Mouse (Mus musculus) thymus, postnatal 36 days (tissue): ENCODE data around the gene Gm35315.
A peak's percentile ranks its signal among the peaks of the same experiment; 100 is the strongest.
"Not testable (repeated sequence)": the region's sequence is repeated elsewhere in the genome, so short reads cannot be mapped to it uniquely, and the experiment has no call there.

ENCODE experiments used
- DNase-seq, 2 experiments: peaks; one replicate each; pipeline ENCODE4 v3.0.0; 2022; ENCODE audit warnings: mixed read lengths in 2 of 2

The Gm35315 gene

DNA sequence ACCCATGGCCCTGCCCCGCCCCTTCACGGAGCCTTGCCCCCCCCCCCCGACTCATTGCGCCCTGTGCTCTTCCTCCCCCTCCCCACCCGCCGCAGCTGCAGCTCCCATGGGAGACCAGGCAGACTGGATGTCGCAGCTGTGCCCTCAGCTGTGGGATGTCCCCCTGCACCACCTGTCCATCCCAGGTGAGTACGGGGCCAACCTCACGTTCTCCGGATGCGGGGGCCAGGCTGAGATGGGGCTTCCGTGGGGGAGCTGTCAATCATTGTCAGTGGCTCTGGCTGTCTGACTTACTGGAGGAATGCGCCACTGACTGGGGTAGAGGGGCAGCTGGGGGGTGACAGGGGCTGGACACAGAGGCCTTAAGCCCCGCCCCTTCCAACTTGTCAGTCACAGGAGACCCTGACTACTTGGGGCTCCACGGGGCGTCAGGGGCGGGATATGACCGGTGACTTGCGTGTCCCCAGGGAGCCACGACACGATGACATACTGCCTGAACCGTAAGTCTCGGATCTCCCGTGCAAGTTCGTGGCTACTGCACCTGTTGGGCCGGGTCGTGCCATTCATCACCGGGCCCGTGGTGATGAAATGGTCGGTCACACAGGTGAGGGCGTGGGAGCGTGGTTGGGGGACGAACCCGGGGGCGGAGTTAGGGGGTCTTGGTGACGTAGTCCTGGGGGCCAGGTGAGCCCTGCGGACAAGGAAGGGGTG lies 6.9 kb upstream of the Gm35315 start:
- DNase-seq = peak; percentile 53 to 72

GRCm38 (mm10) chr5:110099656-110100580 lies 5.7 kb upstream of the Gm35315 start, which contains the start of gene Plcxd1:
TSS of gene Plcxd1 (plus strand) at chr5:110099969.
- peak in 1 of 2 experiments; percentile 47 for DNase-seq

DNA sequence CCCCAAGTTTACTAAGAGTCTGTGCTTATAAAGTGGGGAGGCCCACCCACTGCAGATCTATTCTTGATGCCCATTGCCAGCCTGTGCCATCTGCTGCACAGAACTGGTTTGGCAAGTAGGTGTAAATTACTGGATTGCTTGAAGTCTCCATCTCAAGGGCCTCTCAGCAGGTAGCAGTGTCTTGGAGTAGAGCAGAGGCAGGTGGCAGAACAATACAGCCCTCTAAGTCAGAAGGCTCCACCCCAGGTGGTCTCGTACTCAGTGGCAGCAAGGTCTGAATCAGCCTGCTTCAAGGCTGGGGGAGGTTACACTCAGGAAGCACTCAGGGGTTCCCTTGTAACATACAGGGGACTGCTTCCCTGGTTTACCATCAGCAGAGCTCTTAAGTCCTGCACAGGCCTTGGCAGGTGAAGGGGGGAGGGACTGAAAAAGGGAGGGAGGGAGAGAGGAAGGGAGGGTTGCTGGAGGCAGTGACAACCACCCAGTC lies 4.8 kb upstream of the Gm35315 start:
- DNase-seq = peak in 1 of 2 experiments; percentile 51

GRCm38 (mm10) chr5:110094847-110095213 lies 610 bp upstream of the Gm35315 start:
- DNase-seq = no peak

DNA sequence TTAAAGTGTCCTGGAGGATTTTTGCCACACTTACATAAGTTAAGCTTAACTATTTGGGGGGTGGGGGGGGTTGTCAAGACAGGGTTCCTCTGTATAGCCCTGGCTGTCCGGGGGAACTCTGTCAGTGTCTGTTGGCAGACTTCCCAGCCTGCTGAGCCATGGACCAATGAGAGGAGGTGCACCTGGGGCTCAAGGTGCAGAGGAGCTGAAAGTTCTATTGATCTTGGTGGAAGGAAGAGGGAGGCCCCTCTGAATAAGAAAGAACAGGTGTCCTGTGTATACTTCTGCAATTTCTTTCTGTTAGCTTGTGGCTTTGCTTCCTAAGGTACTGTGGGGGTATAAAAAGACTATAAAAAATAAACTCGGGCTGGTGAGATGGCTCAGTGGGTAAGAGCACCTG lies 2.7 kb downstream of the Gm35315 start:
- peak in 1 of 2 experiments; percentile 73 for DNase-seq

DNA sequence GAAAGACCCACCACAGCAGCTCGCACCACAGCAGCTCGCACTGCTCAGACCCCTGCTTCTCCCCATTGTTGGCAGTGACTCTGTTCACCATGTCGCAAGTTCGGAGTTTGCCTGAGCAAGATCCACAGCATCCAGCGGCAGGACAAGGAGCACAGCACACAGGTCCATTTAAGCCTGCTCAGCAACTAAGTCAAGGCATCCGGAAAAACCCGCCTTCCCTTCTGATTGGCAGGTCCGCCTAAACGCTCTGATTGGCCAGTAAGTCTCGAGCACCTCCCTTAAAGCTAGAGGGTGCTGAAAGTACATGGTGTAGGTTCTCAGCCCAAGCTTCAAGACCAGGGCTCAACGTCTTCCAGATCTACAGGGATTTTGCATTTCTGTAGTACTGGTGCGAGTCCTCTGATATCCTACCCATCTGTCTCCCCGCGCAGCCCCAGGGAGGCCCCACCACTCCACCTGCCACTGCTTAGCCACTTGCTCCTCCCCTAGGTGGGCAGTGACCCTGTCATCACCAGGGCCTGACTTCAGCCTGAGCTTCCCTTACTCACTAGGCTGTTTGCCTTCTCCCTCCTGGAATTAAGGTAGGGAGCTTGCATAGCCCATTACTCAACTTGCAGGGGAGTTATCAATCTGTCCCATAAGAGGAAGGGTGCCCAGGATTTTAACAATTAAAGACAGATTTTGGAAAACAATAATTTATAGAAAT lies 7.9 kb downstream of the Gm35315 start:
- DNase-seq = no peak

DNA sequence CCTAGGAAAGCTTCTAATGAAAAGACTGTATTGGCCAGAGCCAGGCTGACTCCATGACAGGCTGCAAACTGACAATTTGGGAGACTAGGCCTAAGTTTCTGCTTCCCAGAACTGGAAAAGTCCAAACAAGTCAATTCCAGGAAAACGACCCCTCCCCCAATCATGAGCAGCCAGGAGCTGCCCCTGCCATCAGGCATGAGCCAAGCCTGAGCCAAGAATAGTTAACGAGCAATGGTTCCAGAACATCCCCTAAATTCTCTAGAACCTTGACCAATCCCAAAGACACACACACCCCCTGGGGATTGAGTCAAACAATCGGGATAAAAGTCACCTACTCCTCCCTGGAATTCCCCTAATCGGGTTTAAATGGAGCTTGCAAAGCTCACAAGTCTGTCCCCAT lies 11.3 kb downstream of the Gm35315 start:
- no peak for DNase-seq

DNA sequence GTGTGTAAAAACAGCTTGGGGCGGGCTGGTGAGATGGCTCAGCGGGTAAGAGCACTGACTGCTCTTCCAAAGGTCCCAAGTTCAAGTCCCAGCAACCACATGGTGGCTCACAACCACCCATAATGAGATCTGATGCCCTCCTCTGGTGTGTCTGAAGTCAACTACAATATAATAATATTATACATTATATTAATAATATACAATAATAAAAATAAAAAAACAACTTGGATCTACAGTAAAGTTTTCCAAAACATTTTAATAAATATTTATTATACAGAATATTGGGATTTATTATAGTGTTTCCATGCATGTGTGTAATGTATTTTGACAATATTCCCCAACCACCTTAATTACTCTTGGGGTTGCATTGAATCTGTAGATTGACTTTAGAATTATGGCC lies 21.8 kb downstream of the Gm35315 start, which contains the start of gene Gm17655:
Gene Gm17655 (minus strand): TSS at position 101 of the 400 bp plus-strand sequence.
- DNase-seq = not testable (repeated sequence)

DNA sequence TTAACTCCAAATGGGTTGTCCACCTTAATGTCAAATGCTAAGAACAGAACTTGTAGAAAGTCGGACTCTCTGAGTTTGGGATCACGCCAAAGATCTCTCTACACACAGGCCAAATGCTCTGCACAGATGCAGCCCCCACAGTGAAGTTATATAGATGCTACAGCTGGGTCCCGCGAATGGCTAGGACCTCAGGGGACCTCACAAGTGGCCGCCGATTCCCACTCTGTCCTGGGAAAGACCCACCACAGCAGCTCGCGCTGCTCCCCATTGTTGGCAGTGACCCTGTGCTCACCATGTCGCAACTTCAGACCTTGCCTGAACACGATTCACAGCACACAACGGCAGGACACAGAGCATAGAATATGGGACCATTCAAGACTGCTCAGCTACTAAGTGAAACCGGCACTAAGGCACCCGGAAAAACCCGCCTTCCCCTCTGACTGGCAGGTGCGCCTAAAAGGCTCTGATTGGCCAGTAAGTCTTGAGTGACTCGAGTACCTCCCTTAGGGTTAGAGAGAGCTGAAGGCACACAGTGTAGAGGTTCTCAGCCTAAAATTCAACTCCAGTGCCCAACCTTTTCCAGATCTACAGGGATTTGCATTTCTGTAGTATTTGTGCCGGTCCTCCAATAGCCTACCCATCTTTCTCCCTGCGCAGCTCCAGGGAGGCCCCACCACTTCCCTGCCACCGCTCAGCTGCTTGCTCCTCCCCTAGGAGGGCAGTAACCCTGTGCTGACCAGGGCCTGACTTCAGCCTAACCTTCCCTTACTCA lies 36.4 kb downstream of the Gm35315 start:
- DNase-seq = peak; percentile 78 to 82
